Mouse (Mus musculus): Measurements from ENCODE around the gene Riiad1. TPM values are rescaled to one million over a fixed set of nuclear protein-coding genes. Genes with fewer than 3 reads are reported as not detected.

Riiad1 gene
- polyA plus RNA-seq, 1 experiment from 2014 or later, result 2.0 TPM

DNA sequence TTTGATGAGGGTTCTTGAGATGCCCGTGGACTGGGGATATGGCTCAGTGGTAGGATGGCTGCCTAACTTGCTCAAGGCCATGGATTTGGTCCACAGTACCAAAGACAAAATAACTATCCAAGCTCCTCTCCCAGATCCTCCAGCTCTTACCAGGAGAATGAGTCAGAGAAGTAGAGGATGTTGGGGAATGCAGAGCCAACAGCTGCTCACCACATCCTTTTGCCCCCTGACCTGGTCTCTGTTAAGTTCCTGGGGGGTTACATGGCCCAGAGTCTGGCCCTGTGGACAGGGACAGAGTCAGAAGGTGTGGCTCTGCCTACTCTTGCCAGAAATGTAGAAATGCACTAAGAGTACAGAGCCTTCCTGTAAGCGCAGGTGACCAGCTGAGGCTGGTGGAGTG is 20.3 kb downstream of the Riiad1 start:
- no peak overlapping the region for H3K9ac ChIP-seq
- peaks cover 11% of the 10 kb centered on the region; the same call in 1 of the 2 replicates for H3K27me3 ChIP-seq
- no peak overlapping the region for H3K4me2 ChIP-seq (replicated peaks)
- H3K4me1 ChIP-seq, result peaks cover 8% of the 10 kb centered on the region; the same call in 1 of the 2 replicates
- no peak overlapping the region for H3K27ac ChIP-seq
- H3K4me3 ChIP-seq, result no peak overlapping the region
- no peak for ATAC-seq (ENCODE audit: insufficient number of reproducible peaks, insufficient read depth, low FRiP score, low TSS enrichment)
- H3K9me3 ChIP-seq, result no peaks in the 10 kb centered on the region
- H3K36me3 ChIP-seq, result no peaks in the 10 kb centered on the region
- 90% methylated on average over 2 of the region's 2 CpGs for WGBS

- H3K4me3 ChIP-seq, result peak overlapping the region; percentile 33; the same call in 1 of the 2 replicates
- H3K4me2 ChIP-seq (replicated peaks), result peak overlapping the region; percentile 49; the same call in 1 of the 2 replicates
- WGBS, result 61% methylated on average over 3 of the region's 3 CpGs
- H3K9ac ChIP-seq, result no peak overlapping the region
- no peak for ATAC-seq (ENCODE audit: insufficient number of reproducible peaks, insufficient read depth, low FRiP score, low TSS enrichment)
- no peaks in the 10 kb centered on the region for H3K36me3 ChIP-seq
- H3K9me3 ChIP-seq, result no peaks in the 10 kb centered on the region
- H3K27ac ChIP-seq, result no peak overlapping the region
- no peaks in the 10 kb centered on the region for H3K4me1 ChIP-seq
- H3K27me3 ChIP-seq, result peaks cover 11% of the 10 kb centered on the region; the same call in 1 of the 2 replicates
Measured at GRCm38 (mm10) chr3:94457055-94457454, 23.1 kb downstream of the Riiad1 start.

- Histone ChIP-seq H3K36me3 (no peaks in the 10 kb centered on the region), H3K27ac (no peak overlapping the region), H3K9ac (no peak overlapping the region), H3K4me3 (peak overlapping the region; percentile 33), H3K4me1 (no peaks in the 10 kb centered on the region), H3K4me2 (replicated peaks) (peak overlapping the region; percentile 49), H3K9me3 (no peaks in the 10 kb centered on the region), H3K27me3 (peaks cover 11% of the 10 kb centered on the region; the same call in 1 of the 2 replicates)
- peak; percentile 87 for ATAC-seq (ENCODE audit: insufficient number of reproducible peaks, insufficient read depth, low FRiP score, low TSS enrichment)
- WGBS, result 1% methylated on average over 12 of the region's 12 CpGs
Measured at GRCm38 (mm10) chr3:94456529-94457000, 23.6 kb downstream of the Riiad1 start.

DNA sequence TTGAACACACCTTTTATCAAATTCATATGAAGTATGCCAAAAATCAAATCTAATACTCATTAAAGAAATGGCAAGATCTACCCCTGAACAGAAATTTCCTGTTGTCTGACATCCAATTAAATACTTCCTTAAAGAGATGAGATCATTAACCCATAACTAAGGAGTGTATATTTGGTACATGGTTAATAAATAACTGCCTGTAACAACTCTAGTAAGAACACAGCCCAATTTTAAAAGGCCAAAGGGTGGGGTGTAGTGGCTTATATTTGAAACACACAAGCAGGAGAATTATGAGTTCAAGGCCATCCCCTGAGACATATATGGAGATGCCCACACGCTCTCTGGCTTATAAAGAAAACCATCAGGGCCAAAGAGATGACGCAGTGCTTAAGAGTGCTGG is 30.8 kb downstream of the Riiad1 start:
- 90% methylated on average over 2 of the region's 2 CpGs for WGBS
- no peak for ATAC-seq (ENCODE audit: insufficient number of reproducible peaks, insufficient read depth, low FRiP score, low TSS enrichment)
- no peak overlapping the region for H3K4me3 ChIP-seq
- peaks cover 40% of the 10 kb centered on the region for H3K36me3 ChIP-seq
- H3K27me3 ChIP-seq, result no peaks in the 10 kb centered on the region
- 0 out of 2 replicates have a peak, but pooled peaks cover 2% of the 10 kb centered on the region for H3K4me1 ChIP-seq
- H3K9me3 ChIP-seq, result no peaks in the 10 kb centered on the region
- no peak overlapping the region for H3K9ac ChIP-seq
- no peak overlapping the region for H3K4me2 ChIP-seq (replicated peaks)
- no peak overlapping the region for H3K27ac ChIP-seq

- Histone ChIP-seq H3K36me3 (peaks cover 38% of the 10 kb centered on the region), H3K4me2 (replicated peaks) (peak within 1 kb of the TSS; percentile 88), H3K9me3 (no peaks in the 10 kb centered on the region), H3K4me3 (peak within 1 kb of the TSS; percentile 99), H3K4me1 (0 out of 2 replicates have a peak, but pooled peaks cover 7% of the 10 kb centered on the region), H3K27ac (peak within 1 kb of the TSS; percentile 55; the same call in 1 of the 2 replicates), H3K27me3 (no peaks in the 10 kb centered on the region), H3K9ac (peak within 1 kb of the TSS; percentile 92)
- ATAC-seq (ENCODE audit: insufficient number of reproducible peaks, insufficient read depth, low FRiP score, low TSS enrichment), result no peak
- WGBS, result 1% methylated on average over 24 of the region's 24 CpGs
Measured at GRCm38 (mm10) chr3:94443597-94443964, 36.6 kb downstream of the Riiad1 start, which contains the start of gene Oaz3. Gene Oaz3 (minus strand): TSS chr3:94443915.

- Histone ChIP-seq H3K9ac (peak within 1 kb of the TSS; percentile 92), H3K27ac (peak within 1 kb of the TSS; percentile 55; the same call in 1 of the 2 replicates)
- WGBS, result under 1% methylated on average over 39 of the region's 39 CpGs
Measured at GRCm38 (mm10) chr3:94442951-94443596, 37.1 kb downstream of the Riiad1 start, which contains the start of gene Mrpl9. Gene Mrpl9 (plus strand): TSS chr3:94443318.

GRCm38 (mm10) chr3:94441182-94441581 is 39.0 kb downstream of the Riiad1 start:
- Histone ChIP-seq H3K27me3 (no peaks in the 10 kb centered on the region), H3K4me1 (0 out of 2 replicates have a peak, but pooled peaks cover 7% of the 10 kb centered on the region), H3K9ac (no peak overlapping the region), H3K4me2 (replicated peaks) (no peak overlapping the region), H3K36me3 (peaks cover 15% of the 10 kb centered on the region), H3K27ac (no peak overlapping the region), H3K4me3 (no peak overlapping the region), H3K9me3 (no peaks in the 10 kb centered on the region)
- ATAC-seq (ENCODE audit: insufficient number of reproducible peaks, insufficient read depth, low FRiP score, low TSS enrichment), result no peak
- WGBS, result 37% methylated on average over 3 of the region's 3 CpGs

More at GRCm38 (mm10) chr3:94442951-94443596, 37.1 kb downstream of the Riiad1 start, which contains the start of gene Mrpl9:
- H3K36me3 ChIP-seq, result peaks cover 34% of the 10 kb centered on the region
- no peaks in the 10 kb centered on the region for H3K9me3 ChIP-seq
- H3K4me2 ChIP-seq (replicated peaks), result peak within 1 kb of the TSS; percentile 88
- peak within 1 kb of the TSS; percentile 99 for H3K4me3 ChIP-seq
- no peaks in the 10 kb centered on the region for H3K27me3 ChIP-seq
- peak; percentile 97 for ATAC-seq (ENCODE audit: insufficient number of reproducible peaks, insufficient read depth, low FRiP score, low TSS enrichment)
- H3K4me1 ChIP-seq, result 0 out of 2 replicates have a peak, but pooled peaks cover 7% of the 10 kb centered on the region

GRCm38 (mm10) chr3:94436420-94436819 is 43.7 kb downstream of the Riiad1 start:
- Histone ChIP-seq H3K9me3 (no peaks in the 10 kb centered on the region), H3K4me1 (no peaks in the 10 kb centered on the region), H3K4me3 (no peak overlapping the region), H3K9ac (no peak overlapping the region), H3K27me3 (no peaks in the 10 kb centered on the region), H3K36me3 (no peaks in the 10 kb centered on the region), H3K27ac (no peak overlapping the region), H3K4me2 (replicated peaks) (no peak overlapping the region)
- no peak for ATAC-seq (ENCODE audit: insufficient number of reproducible peaks, insufficient read depth, low FRiP score, low TSS enrichment)
- WGBS, result 81% methylated on average over 9 of the region's 9 CpGs

GRCm38 (mm10) chr3:94434305-94434704 is 45.8 kb downstream of the Riiad1 start:
- Histone ChIP-seq H3K9ac (no peak overlapping the region), H3K27me3 (no peaks in the 10 kb centered on the region), H3K9me3 (no peaks in the 10 kb centered on the region), H3K4me2 (replicated peaks) (no peak overlapping the region), H3K4me1 (no peaks in the 10 kb centered on the region), H3K36me3 (no peaks in the 10 kb centered on the region), H3K27ac (no peak overlapping the region), H3K4me3 (no peak overlapping the region)
- no peak for ATAC-seq (ENCODE audit: insufficient number of reproducible peaks, insufficient read depth, low FRiP score, low TSS enrichment)
- 90% methylated on average over 2 of the region's 2 CpGs for WGBS

- no peak for ATAC-seq (ENCODE audit: insufficient number of reproducible peaks, insufficient read depth, low FRiP score, low TSS enrichment)
- no peaks in the 10 kb centered on the region for H3K9me3 ChIP-seq
- H3K36me3 ChIP-seq, result no peaks in the 10 kb centered on the region
- no peaks in the 10 kb centered on the region for H3K27me3 ChIP-seq
- H3K4me2 ChIP-seq (replicated peaks), result no peak overlapping the region
- H3K4me1 ChIP-seq, result no peaks in the 10 kb centered on the region
- H3K4me3 ChIP-seq, result no peak overlapping the region
- no peak overlapping the region for H3K9ac ChIP-seq
- H3K27ac ChIP-seq, result no peak overlapping the region
- WGBS, result 73% methylated on average over 2 of the region's 2 CpGs
Measured at GRCm38 (mm10) chr3:94430980-94431379, 49.2 kb downstream of the Riiad1 start.

All from embryonic facial prominence, embryonic 12.5 days (tissue).